Mouse (Mus musculus) neural tube, embryonic 10.5 days (tissue): ENCODE data around the gene Spg21.

ENCODE experiments used
- DNase-seq: peaks from one replicate; pipeline ENCODE4 v3.0.0-alpha.2; 2017; ENCODE audit warnings: low spot score; ENCODE audit errors: extremely low spot score

The Spg21 gene

DNA sequence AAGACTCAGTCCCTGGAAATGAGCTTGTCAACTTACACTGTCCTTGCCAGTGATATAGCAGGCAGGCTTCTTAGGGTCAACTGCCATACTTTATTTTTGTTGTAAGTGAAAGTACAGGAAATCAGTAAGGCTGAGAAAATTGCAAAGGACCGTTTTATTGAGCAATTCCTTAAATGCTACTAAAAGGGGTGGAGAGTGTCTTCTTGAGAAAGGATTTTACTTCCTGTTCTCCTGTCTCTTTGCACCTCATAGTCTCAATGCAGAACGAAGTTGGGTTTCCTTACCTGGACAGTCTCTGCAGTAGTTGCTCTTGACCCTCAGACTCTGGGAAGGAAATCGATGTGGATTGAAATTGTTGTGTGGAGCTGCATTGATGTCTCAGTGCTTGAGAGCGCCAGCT is 12.0 kb downstream of the Spg21 start:
- DNase-seq = no peak

GRCm38 (mm10) chr9:65479158-65479557 is 18.4 kb downstream of the Spg21 start:
- DNase-seq = no peak

DNA sequence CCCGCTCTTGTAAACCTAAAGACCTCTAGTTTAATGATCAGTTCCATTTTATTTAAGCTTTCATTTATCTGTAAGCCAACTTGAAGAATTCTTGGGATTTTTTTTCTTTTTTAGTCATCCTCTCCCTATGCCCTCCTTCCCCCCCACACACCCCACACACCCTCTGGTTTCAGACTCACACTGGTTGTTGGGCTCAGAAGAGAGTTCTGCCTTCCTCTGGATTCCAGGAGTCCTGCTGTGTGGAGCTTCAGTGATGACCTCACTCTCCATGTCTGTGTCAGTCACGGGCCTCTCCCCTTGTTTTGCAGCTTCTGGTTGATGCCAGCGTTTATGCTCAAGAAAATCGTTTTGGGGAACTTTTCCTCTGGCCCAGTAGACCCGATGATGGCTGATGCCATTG is 19.3 kb downstream of the Spg21 start:
- DNase-seq = no peak

GRCm38 (mm10) chr9:65491476-65491875 is 30.7 kb downstream of the Spg21 start:
- no peak for DNase-seq

DNA sequence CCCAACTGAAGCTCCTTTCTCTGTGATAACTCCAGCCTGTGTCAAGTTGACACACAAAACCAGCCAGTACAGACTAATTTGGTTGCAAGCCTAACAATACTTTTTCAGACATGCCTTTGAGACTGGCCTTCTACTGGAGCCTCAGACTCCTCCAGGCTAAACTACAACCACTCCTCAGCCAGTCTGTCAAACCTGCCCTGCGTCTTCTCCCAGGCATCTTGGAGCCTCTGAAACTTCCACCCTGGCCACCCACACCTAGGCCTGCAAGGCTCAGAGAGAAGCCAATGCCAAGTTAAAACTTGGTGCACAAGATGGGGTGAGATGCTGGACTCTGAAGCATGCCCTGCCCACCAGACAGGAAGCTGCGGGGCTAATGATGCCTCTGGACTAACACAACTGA is 31.6 kb downstream of the Spg21 start:
- no peak for DNase-seq

- no peak for DNase-seq
Observed at GRCm38 (mm10) chr9:65492851-65493250, 32.1 kb downstream of the Spg21 start.

GRCm38 (mm10) chr9:65502146-65502545 is 41.4 kb downstream of the Spg21 start:
- DNase-seq = peak; percentile 32

DNA sequence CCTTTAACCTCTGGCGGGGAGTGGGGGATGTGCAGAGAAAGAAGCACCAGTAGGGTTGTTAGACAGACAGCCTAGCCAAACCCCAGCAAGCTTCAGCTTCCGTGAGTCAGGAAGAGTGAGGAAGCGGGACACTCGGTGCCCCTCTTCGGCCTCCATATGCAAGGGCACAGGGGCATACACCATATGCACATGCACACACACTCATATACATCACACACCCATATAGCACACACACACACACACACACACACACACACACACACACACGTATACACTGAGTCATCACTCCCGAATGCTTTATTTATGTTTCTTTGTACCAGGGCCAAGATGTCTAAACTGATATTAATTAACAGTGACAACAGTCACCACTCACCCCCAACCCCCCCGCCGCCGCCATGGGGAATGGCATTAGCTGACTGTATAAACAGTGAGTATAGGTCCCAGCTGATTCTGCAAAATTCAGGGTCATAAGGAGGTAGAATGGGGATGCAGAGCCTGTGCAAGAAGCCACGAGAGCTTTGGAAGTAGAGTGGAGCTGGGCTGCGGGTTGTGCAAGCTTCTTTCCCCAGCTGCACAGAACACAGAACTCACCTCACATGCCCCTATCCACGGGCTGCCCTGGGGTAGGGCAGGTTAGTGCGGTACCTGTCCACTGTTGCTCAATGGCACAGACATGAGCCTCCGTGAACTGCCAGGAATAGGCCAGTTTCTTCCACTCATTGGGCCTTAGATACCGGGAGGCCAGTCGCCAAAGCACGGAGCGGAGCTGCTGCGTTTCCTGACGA is 42.2 kb downstream of the Spg21 start:
- no peak for DNase-seq

- no peak for DNase-seq
Observed at GRCm38 (mm10) chr9:65508449-65508848, 47.7 kb downstream of the Spg21 start.

DNA sequence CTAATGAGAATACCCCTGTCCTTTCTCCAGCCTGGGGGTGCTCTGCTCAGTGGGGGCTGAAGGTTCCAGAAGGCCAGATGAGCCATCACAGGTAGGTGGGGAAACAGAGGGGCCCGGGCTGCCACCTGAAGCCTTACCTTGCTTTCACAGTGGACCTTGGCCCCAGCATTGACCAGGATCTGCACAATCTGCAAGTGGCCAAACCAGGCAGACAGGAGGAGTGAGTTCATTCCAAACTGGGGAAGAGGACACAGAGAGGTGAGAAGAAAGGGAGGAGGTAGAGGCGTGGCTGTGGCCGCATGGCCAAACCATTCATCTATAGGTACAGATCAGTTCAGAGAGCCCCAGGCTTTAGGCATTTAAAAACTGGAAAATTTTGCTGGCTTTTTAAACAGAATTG is 51.8 kb downstream of the Spg21 start:
- no peak for DNase-seq

GRCm38 (mm10) chr9:65514431-65514830 is 53.7 kb downstream of the Spg21 start:
- DNase-seq = no peak

DNA sequence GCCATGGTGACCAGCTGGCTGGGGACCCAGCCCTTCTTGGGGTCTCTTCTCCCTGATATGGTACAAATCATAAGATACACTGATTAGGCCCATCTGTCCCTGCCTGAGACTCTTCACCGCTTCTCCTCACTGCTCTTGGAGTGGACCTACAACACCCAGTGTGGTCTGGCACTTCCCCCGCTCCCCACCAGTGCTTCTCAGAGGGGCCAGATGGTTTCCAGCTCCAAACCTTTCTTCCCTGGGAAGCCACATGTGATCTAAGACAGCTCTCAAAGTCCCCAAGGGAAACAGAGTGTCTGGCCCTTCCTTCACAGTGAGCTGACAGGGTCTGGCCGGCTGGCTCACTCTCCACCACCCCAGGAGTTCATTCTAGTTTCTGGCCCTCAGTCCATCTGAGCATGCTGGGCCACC is 54.1 kb downstream of the Spg21 start:
- no peak for DNase-seq

GRCm38 (mm10) chr9:65519807-65520504 is 59.2 kb downstream of the Spg21 start, which contains the start of gene Ankdd1a:
Ankdd1a (minus strand) TSS chr9:65520193.
- DNase-seq = peak; percentile 37

DNA sequence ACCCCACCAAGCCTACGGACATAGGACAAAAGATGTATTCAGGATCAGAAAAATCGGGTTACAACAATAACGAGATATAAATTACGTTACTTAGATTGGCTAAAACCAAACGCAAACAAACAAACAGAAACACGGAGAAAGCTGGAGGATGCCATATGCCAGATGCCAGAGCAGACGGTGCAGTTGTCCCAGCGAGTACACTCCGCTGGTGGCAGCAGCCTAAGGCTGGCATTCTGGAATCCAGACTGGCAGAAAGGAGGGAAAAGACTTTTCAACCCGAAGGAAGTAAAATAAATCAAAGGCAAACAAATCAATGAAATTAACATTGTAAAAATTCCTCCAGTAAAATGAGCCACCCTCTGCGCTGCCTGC is 59.7 kb downstream of the Spg21 start:
- no peak for DNase-seq

DNA sequence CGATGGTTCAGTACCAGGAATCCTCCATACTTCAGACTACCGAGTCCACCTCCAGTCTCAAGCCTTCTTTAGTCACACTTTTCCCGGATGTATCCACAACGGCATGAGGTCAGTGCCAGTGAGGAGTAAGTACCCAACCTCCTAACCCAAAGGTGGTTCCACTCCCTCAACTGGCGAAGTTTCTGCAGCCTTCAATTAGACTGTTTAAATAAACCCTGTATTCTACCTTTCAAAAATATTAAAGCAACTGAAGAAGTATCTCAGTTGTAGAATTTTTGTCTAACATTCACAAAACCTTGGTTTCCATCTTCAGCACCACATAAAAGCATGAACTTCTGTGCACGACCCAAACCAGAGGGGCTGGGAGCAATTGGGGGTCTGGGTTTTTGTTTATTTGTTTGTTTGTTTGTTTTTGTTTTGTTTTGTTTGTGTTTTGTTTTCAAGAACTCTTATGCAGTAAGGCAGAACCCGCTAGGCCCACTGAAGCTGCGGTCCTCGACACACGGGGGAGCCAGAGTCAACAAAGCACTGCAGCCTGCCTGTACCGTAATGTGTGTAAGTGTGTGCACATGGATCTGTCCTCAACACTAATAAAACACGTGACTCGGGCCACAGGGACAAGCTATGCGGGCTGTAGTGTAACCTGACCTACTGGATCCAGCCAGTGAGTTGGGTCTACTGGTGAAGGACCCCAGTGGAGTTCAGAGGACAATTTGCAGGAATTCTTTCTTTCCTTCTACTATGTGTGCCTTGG is 63.0 kb downstream of the Spg21 start:
- peak; percentile 69 for DNase-seq

DNA sequence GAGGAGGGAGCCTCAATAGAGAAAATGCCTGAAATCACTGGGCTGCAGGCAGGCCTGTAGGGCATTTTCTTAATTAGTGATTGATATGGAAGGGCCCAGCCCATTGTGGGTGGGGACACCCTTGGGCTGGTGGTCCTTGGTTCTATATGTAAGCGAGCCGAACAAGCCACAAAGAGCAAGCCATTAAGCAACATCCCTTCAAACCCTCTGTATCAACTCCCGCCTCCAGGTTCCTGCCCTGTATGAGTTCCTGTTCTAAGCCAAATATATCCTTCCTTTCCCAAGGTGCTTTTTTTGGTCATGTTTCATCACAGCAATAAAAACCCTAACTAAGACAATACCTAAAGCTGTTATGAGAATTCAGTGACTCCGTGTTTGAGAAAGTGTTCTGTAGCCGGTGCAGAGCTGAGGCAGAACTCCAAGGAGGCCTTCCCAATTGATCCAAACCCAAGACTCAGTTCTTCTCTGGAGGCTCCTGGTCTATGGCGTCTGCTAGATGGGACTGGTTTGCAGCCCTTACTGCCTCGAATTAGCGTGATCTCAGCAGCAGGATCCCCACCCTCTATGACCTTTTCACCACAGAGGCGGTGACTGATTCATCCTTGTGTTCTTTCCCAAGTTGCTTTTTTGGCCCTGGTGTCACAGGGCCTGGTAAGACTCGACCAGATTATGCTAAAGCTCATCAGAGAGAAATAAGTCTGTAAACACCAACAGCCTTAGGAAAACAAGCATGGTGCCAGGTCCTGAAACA is 64.9 kb downstream of the Spg21 start:
- DNase-seq = no peak

GRCm38 (mm10) chr9:65528417-65529038 is 67.8 kb downstream of the Spg21 start:
- no peak for DNase-seq

DNA sequence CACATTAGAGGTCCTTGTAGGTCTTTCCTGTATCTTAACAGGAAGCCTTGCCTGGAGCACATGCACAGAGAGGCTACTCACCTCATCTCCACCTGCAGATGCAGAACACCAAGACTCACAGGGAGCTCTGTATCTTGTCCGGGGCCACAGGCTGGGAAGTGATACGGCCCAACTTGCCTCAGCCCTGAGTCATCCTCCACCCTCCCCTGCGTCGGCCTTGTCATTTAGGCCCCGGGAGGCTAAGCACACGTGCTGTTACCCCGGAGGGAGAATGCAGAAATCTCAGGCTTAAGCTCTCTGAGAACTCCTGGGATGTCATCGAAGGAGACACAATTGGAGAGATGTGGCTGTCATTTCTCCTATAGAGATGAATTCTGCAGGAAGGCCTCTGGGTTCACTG is 68.9 kb downstream of the Spg21 start:
- DNase-seq = no peak

- DNase-seq = no peak
Observed at GRCm38 (mm10) chr9:65531283-65531682, 70.5 kb downstream of the Spg21 start.

GRCm38 (mm10) chr9:65532986-65533385 is 72.2 kb downstream of the Spg21 start:
- DNase-seq = no peak

- no peak for DNase-seq
Observed at GRCm38 (mm10) chr9:65534111-65534510, 73.4 kb downstream of the Spg21 start.
